Mouse (Mus musculus) thymus, postnatal 14 days (tissue): ENCODE results near the gene Acyp1.

Source experiments
- DNase-seq: peaks from one replicate; pipeline ENCODE4 v3.0.0; 2021

The Acyp1 gene

DNA sequence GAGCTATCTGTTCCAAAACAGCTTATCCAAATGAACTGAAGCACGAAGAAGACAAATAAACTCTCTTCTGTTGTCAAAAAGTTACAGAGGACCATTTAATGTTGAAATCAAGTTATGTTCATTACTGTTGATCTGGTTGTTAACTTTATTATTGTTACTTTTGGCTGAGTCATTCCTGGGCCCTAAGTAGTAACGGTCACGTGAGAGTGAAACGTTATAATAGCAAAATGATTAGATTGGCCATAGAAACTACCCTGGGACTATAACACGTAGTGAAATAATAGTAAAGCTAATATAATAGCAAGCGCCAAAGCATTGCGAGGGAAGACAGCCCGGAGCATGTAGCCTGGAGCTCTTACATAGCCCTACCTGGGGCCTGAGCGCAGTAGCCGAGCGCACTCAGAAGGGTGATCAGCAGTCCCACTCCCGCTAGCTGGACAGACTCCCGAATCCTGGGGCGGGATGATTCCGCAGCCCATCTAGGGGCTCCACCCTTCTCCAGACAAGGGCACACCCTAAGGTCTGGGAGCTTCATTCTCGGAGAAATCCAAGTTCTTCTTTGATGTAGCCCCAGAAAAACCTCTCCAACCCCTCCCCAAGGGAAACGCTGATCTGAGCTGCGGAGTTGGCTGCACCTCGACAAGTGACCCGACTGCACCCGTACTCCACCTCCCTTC, at the start of gene Acyp1:
TSS of gene Acyp1 (minus strand) at position 630 of the 677 bp plus-strand sequence.
- DNase-seq: no peak

GRCm38 (mm10) chr12:85337567-85338311, 49.5 kb upstream of the Acyp1 start:
- DNase-seq: no peak

- DNase-seq: no peak
These were observed 41.9 kb upstream of the Acyp1 start for GRCm38 (mm10) chr12:85330153-85330552.

GRCm38 (mm10) chr12:85308651-85309050, 20.4 kb upstream of the Acyp1 start:
- DNase-seq: no peak

GRCm38 (mm10) chr12:85305247-85305892, 17.1 kb upstream of the Acyp1 start:
- DNase-seq: peak; percentile 83

GRCm38 (mm10) chr12:85304725-85305124, 16.5 kb upstream of the Acyp1 start:
- peak; percentile 25 for DNase-seq

GRCm38 (mm10) chr12:85303256-85303655, 15.0 kb upstream of the Acyp1 start:
- no peak for DNase-seq

- DNase-seq: no peak
These were observed 10.6 kb upstream of the Acyp1 start for GRCm38 (mm10) chr12:85298835-85299180.

- no peak for DNase-seq
These were observed 10.0 kb upstream of the Acyp1 start for GRCm38 (mm10) chr12:85298127-85298834.

- no peak for DNase-seq
These were observed 9.2 kb upstream of the Acyp1 start for GRCm38 (mm10) chr12:85297345-85297997.

DNA sequence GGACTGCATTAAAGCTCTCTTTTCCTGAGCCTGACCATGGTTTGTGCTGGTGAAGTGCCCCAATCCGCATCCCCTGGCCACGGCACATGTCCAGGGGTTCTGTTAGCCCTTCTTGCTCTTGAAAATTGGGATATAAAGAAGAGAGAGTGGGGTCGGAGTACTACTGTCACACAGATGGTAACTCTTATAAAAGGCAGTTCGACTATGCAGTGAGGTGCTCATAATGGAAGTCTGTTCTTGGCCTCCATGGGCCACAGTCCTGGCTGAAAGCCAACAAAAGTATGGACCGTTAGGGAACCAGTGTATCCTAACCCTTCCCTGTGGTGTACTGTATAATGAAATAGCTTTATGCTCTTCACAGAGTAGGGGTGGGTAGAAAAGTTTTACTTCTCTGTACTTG, 8.7 kb upstream of the Acyp1 start:
- DNase-seq: no peak

DNA sequence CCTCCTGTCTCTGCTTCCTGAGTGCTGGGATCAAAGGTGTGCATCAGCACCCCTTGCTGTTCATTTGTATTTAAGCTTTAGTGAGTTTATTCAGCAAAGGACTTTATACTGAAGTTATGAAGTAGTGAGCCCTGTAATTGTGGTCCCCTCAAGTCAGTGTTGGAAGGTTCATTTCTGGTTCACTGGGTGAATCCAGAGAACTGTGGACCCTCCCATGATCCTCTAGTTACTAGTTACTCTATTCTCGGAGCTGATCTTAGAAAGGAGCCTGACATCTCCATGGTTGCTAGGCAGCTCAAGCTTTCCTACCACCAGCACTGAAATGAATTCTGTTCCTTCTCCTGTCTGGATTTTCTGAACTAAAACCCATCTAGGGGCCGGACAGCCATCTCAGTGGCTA, 7.3 kb upstream of the Acyp1 start:
- no peak for DNase-seq

DNA sequence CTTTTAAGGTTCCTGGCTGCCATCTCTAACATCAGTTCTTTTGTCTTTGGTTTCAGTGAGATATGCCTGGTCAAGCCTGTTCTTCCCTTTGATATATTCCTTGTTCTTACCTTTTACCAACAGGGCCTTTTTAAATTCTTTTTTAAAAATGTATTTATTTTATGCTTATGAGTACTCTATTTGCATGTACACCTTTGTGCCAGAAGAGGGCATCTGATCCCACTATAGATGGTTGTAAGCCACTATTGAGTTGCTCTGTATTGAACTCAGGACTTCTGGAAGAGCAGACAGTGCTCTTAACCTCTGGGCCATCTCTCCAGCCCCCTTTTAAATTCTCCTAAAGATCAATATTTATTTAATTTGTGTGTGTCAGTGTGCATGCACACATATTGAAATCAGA, 4.7 kb upstream of the Acyp1 start:
- DNase-seq: no peak

DNA sequence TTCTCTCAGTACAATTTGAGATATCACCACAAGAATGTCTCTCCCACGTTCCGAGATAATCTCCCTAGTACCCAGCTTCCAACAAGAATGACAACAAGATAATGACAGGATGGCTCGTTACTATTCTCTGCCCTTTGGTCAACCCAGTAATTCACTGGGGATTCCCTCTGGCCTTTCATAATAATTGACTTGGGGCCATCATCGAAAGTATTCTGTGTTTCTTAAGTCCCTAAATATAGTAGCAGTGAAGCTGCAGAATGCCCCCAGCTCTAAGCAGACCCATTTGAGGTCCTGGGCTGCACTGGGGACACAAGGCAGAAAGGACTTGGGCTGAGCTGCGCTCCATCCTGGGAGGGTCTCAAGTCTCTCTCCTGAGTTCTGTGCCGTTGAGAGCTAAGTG, 4.0 kb upstream of the Acyp1 start:
- no peak for DNase-seq

DNA sequence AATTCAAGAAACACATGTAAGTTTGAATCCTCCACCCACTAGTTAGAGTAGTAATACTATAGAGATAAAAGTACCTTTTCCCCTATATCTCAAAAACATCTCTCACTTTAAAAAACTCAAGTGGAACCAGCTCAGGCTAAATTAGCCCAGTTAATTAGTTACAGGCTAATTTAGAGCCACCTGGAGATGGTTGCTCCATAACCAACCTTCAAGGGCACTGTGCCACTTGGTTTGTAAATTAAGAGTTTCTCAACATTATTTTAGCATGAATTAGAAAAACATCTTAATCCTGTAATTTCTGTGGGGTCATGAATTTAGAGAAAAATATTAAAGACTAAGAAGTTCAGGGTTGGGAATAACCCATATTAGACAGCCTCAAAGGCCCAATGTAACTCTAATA, 3.3 kb upstream of the Acyp1 start:
- DNase-seq: no peak

GRCm38 (mm10) chr12:85290633-85291032, 2.4 kb upstream of the Acyp1 start:
- DNase-seq: no peak

GRCm38 (mm10) chr12:85289157-85290000, 1.1 kb upstream of the Acyp1 start:
- DNase-seq: no peak

GRCm38 (mm10) chr12:85288486-85289156, 383 bp upstream of the Acyp1 start, which contains the start of gene Zc2hc1c:
Gene Zc2hc1c, plus strand, starts transcription at chr12:85288591.
- DNase-seq: peak; percentile 47

DNA sequence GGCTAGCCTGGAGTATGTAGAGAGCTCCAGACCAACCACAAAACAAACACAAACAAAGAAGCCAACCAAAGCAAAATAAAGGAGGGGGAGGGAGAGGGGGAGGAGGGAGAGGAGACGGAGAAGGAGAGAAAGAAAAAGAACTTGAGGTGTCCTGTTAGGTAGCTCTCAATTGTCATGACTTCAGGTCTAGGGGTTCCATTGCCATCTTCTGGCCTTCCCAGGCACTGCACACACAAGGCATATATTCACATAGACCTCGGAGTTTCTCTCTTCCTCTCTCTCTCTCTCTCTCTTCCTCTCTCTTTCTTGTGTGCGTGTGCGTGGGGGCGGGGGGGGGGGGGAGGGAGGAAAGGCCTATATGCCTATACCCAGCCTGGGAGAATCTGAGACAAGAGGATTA, 1.3 kb downstream of the Acyp1 start:
- DNase-seq: peak; percentile 60

DNA sequence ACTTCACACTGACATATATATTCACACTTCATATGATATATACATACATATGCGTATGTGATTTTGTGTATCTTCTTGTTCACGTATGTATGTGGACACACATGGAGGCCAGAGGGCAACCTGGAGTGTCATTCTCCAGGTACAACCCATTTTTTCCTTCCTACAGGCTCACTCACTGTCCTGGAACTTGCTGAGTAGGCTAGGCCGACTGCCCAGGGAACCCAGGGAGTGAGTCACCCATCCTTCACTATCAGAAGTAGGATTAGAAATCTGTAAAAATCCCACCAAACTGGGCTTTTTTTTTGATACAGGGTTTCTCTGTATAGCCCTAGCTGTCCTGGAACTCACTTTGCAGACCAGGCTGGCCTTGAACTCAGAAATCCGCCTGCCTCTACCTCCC, 3.2 kb downstream of the Acyp1 start:
- DNase-seq: no peak

GRCm38 (mm10) chr12:85284331-85284730, 3.9 kb downstream of the Acyp1 start:
- no peak for DNase-seq
